Mouse (Mus musculus) thymus, adult 18-20 months (tissue): ENCODE measurements around the gene Gsto1.
"Not testable (repeated sequence)": the region's sequence is repeated elsewhere in the genome, so short reads cannot be mapped to it uniquely, and the experiment has no call there.

Experiments used
- DNase-seq, 2 experiments: peaks; one replicate each; pipeline ENCODE4 v3.0.0; 2022; ENCODE audit warnings: mixed read lengths in 2 of 2

Gene Gsto1

GRCm38 (mm10) chr19:47854796-47855783 lies at the start of gene Gsto1:
Gene Gsto1 (plus strand): TSS chr19:47854970.
- peak; percentile 48 to 57 for DNase-seq

DNA sequence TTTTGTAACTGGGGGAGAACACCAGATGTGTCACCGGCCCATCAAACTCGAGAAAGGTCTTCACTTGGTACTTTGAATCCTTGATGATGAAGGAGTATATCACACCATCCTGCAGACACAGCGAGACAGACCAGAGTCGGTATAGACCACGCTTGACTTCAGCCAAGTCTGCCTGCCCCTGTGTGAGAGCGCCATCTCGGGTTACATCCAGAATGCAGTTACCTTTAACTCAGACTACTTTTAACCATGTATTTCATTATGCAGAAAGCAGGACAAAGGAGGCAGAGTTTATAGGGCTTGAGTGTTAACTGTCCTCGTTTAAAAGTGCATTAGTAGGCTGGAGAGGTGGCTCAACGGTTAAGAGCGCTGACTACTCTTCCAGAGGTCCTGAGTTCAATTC lies 42.7 kb upstream of the Gsto1 start:
- DNase-seq: no peak

- no peak for DNase-seq
These were observed 40.0 kb upstream of the Gsto1 start for GRCm38 (mm10) chr19:47814721-47815120.

GRCm38 (mm10) chr19:47817692-47818091 lies 37.1 kb upstream of the Gsto1 start:
- no peak for DNase-seq

DNA sequence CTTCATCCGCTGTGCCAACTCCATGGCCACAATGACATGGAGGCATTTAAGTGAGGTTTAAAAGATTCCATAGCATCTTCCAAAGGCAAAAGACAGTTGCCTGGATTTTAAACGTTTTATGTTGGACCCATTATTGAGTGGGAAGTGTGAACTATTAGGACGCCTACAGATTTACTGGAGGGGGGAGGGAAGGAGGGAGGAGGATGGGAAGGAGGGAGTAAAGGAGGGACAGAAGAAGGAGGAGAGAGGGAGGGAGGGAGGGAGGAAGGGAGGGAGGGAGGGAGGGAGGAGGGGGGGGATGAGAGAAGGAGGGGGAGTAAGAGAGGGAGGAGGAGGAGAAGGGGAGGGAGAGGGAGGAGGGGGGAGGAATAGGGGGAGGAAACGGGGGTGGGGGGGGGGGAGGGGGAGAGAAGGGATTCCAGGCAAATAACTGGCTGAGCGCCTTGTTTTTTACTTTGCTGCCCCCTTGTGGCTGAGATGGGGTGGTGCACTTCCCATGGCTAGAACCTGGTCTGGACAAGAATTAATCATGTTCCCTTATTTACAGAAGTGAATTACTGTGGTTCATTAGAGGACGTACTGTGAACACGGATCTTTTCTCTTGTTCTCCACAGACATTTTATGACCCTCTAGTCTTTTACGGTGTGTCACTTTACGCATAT lies 33.8 kb upstream of the Gsto1 start:
- peak in 1 of 2 experiments; percentile 27 for DNase-seq

GRCm38 (mm10) chr19:47821494-47821872 lies 33.3 kb upstream of the Gsto1 start:
- DNase-seq: no peak

DNA sequence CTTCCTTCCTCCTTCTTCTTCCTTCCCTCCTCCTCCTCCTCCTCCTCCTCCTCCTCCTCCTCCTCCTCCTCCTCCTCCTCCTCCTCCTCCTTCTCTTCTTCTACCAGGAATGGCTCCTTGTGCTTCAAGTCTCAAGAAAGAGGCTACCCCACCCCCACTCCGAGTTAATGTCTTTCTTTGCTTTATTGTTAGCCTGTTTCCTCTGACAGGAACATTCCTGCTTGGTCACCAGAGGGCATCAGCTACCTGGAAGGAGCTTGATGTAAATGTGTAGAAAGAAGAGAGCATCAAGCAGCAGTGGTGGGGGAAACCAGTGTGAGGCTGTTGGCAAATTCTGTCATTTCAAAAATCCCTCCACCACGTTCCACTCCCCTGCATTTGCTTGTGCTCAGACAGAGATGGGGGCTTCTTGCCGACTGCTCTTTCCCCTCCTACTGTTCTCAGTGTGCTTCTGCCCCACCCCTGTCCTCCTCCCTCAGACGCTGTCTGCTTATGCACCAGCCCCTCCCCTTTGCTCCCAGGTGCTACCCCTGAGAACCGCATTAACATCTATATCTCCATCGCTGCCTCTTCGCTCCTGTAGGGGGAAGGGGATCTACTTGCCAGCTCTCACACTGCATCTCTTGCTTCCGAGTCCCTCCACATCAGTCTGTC lies 32.5 kb upstream of the Gsto1 start:
- no peak for DNase-seq

GRCm38 (mm10) chr19:47824026-47824425 lies 30.7 kb upstream of the Gsto1 start:
- DNase-seq: no peak

- no peak for DNase-seq
These were observed 24.8 kb upstream of the Gsto1 start for GRCm38 (mm10) chr19:47829913-47830450.

DNA sequence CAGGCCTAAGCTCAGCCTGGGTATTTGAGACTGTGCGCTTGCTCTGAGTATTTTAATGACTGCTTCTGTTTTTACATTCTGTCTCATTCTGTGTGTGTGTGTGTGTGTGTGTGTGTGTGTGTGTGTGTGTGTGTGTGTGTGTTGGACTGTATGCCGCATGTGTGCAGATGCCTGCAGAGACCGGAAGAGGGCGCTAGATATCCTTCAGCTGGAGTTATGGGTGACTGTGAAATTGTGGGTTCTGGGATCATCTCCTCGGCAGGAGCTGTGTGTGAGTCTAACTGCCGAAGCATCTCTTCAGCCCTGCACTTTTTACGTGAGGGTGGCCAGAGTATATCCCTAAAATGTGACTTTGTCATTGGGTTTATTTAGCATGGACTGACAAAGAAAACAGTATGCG lies 23.7 kb upstream of the Gsto1 start:
- DNase-seq: no peak

GRCm38 (mm10) chr19:47832316-47832715 lies 22.5 kb upstream of the Gsto1 start:
- DNase-seq: no peak

DNA sequence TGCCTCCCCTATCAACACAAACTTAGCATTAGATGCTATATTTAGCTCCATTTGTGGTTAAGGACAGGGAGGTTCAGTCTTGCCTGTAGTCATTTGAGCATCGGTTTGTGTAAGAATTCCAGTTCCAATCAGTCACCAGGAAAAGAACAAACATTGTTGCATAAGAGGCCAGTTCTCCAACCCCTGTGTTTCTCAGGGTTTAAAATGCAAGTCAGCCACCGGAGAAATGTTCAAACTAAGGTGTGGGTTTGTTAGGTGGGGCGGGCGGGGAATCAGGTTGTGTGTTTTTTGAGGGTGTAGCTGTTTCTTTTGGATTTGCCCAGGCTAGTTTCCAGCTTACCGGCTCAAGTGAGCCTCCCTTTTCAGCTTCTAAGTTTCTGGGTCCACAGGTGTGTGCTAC lies 20.2 kb upstream of the Gsto1 start:
- no peak for DNase-seq

DNA sequence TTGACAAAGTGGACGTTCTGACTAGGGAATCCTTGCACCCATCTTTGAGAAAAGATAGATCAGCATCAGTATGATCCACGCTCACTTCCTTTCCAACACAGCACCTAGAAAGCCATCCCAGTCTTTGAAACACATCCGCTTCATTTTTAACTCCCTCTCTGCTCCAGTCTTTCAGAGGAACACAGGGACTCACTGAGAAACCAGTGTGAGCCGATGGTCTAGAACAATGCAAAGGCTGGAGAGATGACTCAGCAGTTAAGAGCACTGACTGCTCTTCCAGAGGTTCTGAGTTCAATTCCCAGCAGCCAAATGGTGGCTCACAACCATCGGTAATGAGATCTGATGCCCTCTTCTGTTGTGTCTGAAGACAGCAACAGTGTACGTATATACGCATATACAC lies 19.0 kb upstream of the Gsto1 start:
- DNase-seq: no peak

DNA sequence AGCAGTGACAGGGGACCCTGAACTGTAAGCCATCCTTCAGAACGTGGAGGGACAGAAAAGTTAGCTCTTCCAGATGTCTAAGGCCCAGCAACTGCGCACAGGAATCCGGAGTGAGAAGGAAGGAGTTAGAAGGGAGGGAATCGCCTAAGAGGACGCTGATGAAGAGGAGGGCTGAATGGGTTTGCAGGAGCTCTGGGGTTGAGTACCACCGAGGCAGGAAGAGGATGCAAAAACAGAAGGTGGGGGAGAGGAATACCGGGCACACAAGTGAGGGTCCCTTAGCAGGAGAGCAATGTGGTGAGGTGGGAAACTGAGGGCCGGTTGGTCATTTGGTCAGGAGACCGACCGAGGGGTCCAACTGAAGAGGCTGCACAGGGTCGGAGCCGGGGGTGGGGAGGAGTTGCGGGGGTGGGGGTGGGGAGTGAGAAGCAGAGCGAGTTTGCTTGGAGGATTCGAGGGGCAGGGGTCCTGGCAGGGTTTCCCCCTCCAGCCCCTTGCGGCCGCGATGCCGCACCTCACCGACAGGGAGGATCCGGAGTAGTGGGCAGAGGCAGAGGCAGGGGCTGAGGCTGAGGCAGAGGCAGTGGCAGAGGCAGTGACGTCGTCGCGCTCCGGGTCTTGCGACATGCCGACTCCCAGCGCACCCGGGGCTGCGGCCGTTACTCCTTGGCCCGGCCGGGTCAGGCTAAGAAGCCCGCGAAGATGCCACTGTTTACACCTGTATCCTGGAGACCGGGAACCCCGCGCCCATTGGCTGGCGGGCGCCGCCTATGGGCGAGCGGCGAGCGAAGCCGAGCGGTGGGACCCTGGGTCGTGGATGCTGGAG lies 17.9 kb upstream of the Gsto1 start:
- DNase-seq: peak; percentile 30 to 52

GRCm38 (mm10) chr19:47837527-47837901 lies 17.3 kb upstream of the Gsto1 start:
- no peak for DNase-seq

GRCm38 (mm10) chr19:47841234-47841633 lies 13.5 kb upstream of the Gsto1 start:
- not testable (repeated sequence) for DNase-seq

GRCm38 (mm10) chr19:47849735-47850134 lies 5.0 kb upstream of the Gsto1 start:
- no peak for DNase-seq

- not testable (repeated sequence) for DNase-seq
These were observed 2.6 kb upstream of the Gsto1 start for GRCm38 (mm10) chr19:47852131-47852530.

DNA sequence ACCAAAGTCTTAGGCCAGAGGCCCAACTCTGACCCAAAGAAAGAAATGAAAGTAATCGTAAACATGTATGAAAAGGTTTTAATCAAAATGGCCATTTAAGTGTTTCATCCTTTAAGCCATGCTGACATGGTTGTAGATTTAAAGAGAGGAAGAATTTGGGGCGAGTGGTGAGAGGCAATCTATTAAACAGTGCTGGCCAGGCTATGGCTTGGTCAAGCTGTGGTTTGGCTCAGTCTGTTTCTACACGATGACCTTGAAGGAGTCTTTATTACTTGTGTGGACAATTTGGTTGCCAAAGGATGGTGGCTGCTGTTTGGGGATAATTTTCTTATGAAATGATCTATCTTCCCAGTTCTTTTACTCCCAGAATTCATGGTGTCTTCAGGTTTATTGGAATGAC lies 1.7 kb upstream of the Gsto1 start:
- no peak for DNase-seq

- DNase-seq: no peak
These were observed 597 bp upstream of the Gsto1 start for GRCm38 (mm10) chr19:47853951-47854795.
